Mouse (Mus musculus) brain, embryonic 14.5 days (tissue): ENCODE results near the gene Gm20920.
"Not testable (repeated sequence)": the region's sequence is repeated elsewhere in the genome, so short reads cannot be mapped to it uniquely, and the experiment has no call there.

Source experiments
- CTCF ChIP-seq: fragments of 200-500 bp; IDR thresholded peaks from 2 replicates; pipeline ENCODE4 v1.5.1; 2012; ENCODE audit warnings: inconsistent platforms, mild to moderate bottlenecking, moderate library complexity, borderline replicate concordance; ENCODE audit not compliant: insufficient read depth, insufficient read length; ENCODE audit errors: extremely low read depth
- POLR2A ChIP-seq: fragments of 200-500 bp; IDR thresholded peaks from 2 replicates; pipeline ENCODE4 v1.6.1; 2012; ENCODE audit warnings: mild to moderate bottlenecking, inconsistent platforms, borderline replicate concordance; ENCODE audit not compliant: poor library complexity, insufficient read depth, insufficient read length, severe bottlenecking; ENCODE audit errors: extremely low read depth

DNA sequence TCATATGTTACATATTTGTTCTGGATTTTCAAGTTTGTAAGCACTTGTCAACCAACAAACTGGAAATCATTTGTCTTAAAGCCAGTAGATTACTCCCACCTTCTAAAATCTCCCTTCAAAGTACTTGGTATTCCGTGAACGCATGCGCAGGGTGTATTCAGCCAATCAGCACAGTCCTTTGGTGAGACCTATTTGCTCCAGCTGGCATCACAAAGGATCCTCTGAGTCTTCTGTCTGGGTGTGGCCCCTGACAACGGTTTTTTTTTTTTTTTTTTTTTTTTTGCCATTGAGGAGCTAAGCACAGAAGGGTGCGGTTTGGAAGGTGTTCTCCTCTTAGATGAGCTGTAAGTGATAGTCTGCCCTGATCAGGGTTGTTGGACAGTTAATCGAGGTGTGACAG lies at the start of gene Gm20920:
- TF ChIP-seq CTCF, POLR2A: not testable (repeated sequence)
